Mouse (Mus musculus) adrenal gland, adult 2 months (tissue): ENCODE results near the gene 4921504E06Rik. TPM values are rescaled to one million over a fixed set of nuclear protein-coding genes. Genes with fewer than 3 reads are reported as not detected.

ENCODE experiments used
- DNase-seq: peaks from one replicate; pipeline ENCODE4 v3.0.0; 2021
- long read RNA-seq: library from polyadenylated mRNA; stranded (forward); transcript quantifications from one replicate; pipeline ENCODE4 v2.0.0, GENCODE M21; 2021
- polyA plus RNA-seq: library from polyadenylated mRNA; depleted of rRNA; stranded (reverse); fragments of >200 nt; gene quantifications from 2 replicates; pipeline ENCODE4 v1.2.3, GENCODE M21; 2012; rRNA removed
- total RNA-seq, 2 experiments: library from RNA; stranded (reverse); gene quantifications; 2 replicates each; pipeline ENCODE4 v1.2.3; 2021

The 4921504E06Rik gene
- not detected for total RNA-seq
- polyA plus RNA-seq = not detected in 2 replicates
- long read RNA-seq = 0 reads

DNA sequence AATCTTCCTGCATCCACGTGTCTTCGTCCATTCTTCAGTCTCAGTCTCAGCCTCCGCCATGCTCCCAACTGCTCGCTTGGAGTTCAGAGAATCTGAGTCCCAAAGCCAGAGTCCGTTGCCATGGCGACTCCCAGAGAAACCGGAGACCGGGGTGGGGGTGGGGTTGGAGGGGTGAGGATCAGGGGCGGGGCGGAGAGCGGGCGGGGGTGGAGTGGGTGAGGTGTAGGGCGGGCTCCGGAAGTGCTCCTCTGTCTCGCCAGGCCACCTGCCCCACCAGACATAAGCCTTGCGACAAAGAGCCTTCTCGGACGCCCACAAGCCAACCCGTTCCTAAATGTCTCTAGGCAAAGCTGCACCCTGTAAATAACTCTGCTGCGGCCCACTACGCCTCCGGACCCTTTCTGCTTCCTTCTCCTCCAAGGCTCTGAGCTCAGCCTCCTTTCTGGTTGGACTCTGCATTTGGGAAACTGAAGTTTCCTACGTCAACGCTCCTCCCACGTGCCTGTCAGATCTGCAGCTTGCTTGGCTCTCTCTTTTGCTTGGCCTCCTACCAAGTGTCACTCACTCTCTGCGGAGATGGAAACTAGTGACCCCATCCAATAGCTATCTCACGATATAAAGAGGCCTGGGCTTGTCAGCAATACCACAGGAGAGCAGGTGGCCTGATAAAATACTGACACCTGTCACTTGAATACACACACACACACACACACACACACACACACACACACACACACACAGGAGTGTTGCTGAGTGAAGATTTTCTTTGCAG is at the start of gene 4921504E06Rik:
TSS of gene 4921504E06Rik (minus strand) at position 94 of the 772 bp plus-strand sequence.
- DNase-seq = peak; percentile 73

DNA sequence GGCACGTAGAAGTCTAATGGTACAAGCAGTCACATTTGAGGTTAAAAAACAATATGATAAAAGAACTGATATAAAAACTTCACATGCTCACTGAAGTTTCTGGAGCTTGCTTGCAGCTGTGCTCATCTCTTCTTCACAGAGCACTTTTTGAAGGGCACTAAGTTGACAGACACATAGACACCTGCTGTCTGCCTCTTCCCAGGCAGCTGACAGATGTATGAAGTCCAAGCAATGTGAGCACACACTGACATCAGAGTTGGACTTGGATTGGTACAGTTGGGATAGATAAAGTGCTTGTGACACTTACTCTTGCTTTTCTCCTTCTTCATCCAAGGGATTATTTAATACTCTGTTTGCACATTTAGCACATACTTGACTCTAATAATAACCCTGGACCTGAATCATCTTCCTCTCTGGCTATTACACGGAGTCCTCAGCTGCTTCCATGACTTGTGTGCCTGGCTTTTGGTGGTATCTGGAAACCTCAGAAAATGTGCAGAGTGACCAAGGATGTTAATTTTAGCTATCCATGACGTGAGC is 47.7 kb upstream of the 4921504E06Rik start:
- no peak for DNase-seq

DNA sequence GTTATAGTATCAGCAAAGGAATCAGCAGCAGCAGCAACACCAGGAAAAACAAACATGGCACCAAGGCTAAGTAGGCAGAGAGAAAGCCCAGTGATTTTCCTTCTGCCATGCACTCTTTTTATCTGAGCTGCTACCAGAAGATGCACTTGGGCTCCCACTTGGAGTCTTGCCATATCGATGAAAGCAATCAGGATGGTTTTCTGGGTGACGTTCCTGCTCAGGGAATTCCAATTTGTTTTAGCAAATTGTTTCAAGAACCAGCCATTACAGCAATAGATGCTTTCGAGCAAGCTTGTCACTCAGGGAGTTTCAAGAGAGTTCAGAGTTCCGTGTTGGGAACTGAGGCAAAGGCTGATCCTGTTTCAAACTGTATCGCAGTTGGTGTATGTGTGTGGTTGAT is 47.1 kb upstream of the 4921504E06Rik start:
- DNase-seq = no peak

DNA sequence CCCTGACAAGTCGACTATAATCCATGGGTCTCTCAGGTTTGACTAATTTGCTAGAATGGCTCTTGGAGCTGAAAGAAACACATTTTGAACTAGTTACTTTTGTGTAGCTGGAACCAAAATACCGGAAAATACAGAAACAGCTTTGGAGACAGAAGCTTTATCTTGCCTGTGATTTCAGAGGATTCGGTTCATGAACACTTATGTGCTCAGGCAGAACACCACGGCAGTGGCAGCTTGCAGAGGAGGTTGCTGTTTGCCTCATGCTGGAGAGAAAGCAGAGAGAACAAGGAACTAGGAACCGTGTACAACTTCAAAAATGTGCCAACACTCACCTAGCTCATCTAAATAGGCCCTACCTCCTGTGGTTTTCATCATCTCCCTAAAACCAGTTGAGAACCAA is 46.1 kb upstream of the 4921504E06Rik start:
- no peak for DNase-seq

DNA sequence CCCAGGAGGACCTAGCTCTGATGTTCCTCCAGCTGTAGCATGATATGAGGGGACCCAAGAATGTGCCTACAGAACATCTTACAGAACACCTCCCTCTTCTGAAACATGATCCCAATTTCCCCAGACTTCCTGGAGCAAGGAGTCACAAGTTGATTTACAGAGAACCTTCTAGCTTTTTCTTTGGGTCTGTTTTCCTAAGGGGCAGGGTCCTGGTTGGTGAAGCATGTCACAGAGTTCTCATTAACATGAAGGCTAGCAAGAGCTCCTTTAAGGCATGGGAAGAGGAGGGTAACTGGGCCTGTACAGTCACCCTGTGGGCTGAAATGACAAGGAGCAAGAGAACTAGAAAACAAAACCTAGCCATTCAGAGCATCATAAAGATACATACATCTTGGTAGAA is 43.3 kb upstream of the 4921504E06Rik start:
- DNase-seq = no peak

DNA sequence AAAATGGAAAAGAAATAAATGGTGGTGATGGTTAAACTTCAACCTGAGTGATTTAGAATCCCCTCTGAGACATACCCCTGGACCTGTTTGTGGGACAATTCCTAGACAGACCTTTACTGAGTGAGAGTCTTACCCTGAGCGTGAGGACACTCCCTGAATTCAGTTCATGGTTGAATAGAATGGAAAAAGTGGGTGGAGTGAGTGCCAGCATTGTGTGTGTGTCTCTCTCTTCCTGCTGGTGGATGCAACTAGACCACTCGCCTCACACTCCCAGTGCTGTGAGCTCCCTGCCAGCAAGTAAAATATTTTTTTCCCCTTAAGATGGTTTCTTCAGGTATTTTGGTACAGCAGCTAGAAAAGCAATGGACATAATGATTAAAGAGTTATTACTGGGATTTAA is 42.7 kb upstream of the 4921504E06Rik start:
- no peak for DNase-seq

DNA sequence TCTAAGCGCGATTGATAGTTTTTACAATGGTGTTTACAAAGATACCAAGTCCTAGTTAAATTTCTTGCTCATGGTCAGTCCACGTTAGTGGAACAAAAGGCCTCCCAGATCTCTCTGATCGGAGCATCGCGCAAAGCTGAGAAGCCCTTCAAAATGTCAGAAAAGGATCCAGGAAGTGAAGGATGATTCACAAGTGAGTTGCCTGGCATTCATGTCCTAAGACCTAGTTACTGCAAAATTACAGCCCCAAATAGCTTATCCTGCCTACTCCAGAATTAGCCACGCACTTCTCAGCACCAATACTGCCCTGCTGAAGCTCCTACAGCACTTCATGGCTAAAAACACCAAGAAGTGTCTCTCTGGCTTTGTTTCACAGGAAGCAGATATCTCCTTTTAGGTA is 41.1 kb upstream of the 4921504E06Rik start:
- no peak for DNase-seq

DNA sequence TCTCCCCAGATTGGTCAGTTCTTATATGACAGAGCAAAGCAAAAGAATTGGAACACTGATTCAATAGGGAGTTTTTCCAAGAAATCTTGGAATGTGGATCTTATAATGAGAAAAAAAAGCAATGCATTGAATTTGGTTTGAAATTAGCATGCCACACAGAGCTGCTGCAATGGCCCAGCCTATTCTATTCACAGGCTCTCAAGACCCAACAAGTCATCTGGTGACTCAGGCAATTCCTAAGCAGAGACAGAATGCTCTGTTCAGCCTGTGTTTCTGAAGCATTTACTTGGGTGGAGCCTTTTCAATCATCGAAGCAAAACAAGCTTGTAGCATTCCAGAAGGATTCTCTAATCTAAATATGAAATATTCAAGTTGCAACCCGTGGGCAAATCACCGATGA is 26.1 kb upstream of the 4921504E06Rik start:
- DNase-seq = no peak

DNA sequence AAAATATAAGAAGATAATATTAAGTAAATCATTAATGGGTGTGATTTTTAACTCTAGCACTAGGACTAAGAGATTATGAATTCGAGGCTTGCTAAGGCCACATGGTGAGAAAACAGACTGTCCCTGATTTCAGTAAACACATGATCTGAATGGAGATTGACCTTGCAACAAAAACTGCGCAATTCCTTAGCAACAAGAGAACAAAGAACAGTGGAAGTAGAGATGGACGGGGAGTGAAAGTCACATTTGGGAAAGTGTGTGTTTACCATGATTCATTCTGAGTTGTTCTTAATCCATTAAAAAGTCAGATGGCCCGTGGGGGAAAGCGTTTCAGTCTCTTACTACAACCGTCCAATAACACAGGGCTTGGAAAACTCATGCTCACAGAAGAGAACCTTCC is 25.5 kb upstream of the 4921504E06Rik start:
- no peak for DNase-seq

DNA sequence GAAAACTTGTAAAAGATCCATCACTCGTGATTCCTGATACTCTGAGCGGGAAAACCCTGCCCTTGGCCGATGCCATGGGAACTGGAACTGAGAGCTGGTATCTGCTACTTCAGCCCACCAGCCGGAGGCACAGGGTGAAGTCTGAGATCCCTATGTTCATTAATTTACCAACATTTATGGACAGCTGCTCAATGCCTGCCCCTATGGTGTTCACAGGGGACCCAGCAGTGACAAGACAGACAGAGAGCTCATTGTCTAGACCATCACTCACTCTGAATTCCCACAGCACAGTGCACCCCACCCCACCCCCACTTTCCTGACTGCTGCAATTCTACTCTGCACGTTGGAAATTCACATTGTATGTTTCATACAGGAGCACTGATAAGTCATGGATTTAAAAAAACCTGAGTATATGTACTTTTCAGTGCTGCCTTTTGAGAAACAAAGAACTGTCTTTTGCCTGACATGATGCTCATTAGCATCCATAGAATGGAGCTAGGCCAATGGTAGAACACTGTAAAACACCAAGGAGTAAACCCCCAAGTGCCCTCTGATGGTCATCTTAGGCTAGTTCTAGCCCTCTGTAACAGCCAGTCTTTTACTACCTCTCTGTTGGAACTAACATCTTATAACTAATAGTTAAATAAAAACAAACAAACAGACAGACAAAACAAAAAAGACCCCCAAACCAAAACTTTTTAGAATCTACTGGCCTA is 8.6 kb upstream of the 4921504E06Rik start:
- no peak for DNase-seq

DNA sequence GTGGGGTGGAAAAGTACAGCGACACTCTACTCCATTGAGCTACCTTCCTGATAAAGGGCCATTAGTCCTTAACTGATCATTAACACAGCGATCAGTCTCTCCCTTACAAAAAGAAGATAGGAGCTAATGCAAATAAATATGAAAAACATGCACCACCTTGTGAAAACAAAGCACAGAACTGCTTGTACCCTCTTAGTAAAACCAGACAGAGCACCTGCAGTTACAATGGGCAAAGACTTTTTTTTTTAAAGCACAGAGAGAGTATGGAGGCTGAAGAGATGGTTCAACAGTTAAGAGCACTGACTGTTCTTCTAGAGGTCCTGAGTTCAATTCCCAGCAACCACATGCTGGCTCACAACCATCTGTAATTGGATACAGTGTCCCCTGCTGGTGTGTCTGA is 6.9 kb upstream of the 4921504E06Rik start:
- no peak for DNase-seq

DNA sequence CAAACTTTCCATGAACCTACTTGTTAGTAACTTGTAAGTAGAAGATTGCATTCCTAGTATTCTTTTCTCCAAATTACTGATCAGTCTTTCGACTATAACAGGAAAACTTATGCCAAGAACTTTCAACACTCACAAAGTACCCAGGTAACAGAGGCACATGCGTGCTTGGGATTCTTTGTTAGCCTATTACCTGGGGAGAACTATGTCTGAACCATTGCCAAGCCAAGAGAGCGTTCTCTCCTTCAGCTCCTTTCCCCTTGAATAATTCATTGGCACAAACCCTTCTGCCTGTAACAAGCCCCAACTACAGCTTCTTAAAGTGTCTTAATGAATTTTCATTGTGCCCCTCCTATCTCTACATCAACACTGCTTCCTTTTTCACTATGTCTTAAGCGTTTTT is 6.4 kb upstream of the 4921504E06Rik start:
- no peak for DNase-seq

DNA sequence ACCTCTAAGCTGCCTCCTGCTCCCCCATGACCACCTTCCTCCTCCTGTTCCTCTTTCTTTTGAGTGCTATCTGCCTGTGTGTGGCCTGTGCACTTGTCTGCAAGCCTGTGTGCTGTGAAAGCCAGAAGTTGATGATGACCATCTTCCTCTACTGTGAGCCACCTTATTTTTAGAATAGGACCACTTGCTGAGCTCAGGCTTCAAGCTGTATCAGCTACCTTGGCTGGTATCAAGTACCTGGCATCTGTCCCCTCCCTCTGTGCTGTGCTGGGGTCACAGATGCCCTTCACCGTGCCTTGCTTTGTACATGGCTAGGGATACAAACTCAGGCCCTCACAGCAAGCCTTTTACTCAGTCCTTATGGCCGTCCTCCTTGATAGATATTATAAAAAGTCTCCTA is 2.3 kb downstream of the 4921504E06Rik start:
- DNase-seq = no peak

DNA sequence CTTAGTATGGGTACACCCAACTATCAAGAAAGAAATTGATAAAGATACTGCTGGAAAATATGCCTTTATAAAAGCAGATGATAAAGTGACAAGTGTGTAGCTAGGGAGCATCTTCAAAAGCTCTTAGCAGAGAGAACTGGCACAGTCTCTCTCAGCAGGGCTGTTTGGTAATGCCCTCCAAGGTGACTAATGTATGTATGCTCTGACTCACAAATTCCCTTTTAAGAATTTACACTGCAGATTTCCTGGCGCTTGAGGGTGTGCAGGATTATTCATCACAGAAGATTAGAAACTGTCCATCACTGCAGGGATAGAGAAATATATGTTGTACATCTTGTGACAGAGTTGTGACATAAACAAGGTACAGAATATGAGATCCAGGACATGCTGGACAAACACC is 12.8 kb downstream of the 4921504E06Rik start:
- no peak for DNase-seq

DNA sequence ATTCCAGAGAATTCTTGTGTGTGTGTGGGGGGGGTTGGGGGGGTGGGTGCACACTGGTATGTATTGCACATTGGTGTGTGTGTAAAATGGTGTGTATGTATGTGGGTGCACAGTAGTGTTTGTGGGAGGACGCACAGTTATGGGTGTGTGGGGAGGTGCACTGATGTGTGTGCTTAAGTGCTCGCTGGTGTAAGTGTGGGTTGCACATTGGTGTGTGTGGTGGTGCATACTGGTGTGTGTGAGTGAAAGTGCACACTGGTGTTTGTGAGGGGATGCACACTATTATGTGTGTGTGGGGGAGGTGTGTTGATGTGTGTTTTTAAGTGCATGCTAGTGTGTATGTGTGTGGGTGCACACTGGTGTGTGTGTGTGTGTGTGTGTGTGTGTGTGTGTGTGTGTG is 24.3 kb downstream of the 4921504E06Rik start:
- no peak for DNase-seq

DNA sequence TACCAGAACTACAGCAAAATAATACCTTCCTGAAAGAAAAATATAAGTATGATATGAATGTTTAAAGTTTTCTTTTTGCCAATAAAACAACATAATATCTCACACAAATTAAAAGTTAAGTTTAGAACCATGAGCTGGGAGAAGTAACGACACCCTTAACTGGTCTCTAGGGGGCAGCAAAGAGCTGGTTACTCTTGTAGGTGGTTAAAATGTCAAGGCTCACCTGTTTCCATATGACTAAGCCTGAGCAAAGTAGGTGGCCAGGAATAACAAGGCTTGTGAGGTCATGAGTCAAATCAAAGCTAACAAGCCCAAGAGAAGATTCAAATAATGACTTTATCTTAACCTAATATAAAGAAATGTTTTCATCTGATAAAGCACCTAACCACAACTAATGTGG is 24.9 kb downstream of the 4921504E06Rik start:
- DNase-seq = peak; percentile 54

DNA sequence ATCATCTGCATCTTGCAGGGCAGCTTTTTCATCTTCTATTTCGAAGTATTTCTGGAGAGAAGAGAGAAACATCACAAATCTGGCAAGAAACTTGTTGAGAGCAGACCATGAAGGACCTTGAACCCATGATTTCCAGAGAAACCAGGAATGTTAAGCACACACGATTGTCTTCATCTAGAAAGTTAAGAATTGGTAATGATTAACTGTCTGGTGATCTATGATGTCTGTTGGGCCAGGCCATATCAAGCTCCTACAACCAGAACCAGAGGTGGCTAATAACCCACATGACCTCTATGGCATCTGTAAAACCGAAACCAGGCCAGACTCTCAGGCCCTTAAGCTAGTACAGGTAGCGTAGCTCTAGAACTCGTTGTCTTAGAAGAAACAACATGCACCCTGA is 29.6 kb downstream of the 4921504E06Rik start:
- DNase-seq = no peak

DNA sequence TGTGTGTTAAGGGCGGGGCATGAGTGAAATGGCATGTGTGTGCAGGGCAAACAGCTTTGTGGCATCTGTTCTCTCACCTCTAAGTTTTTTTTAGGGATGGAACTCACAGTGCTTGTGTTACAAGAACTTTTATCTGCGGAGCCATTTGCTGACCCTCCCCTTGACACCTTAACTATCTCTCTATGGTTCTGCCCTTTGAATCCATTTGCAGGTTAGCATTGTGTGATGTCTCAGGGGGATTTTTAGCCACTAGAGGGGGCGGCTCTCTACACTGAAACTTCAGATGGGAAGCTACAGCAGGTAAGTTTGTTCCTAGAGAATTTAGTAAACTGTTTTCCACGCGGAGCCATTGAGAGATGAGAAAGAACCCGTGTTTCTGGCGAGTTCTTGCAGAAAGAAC is 32.1 kb downstream of the 4921504E06Rik start:
- no peak for DNase-seq

DNA sequence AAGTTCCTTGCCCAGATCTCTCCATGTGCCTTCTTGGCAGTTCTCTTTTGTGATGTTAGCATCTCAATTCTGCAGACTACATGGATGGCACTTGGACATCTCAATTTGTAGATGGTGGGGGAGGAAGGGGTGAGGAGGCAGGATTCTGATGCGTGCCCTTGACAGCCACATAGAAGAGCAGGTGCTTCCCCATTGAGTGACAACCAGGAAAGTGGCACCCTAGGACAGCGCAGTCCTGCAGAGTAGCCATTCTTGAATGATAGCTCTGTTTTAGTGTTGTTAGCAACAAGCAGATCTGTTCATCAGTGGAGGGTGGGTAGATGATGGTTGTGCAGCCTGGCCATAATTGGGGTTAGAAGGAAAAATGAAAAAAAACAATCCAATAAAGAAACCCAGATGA is 33.1 kb downstream of the 4921504E06Rik start:
- DNase-seq = no peak

DNA sequence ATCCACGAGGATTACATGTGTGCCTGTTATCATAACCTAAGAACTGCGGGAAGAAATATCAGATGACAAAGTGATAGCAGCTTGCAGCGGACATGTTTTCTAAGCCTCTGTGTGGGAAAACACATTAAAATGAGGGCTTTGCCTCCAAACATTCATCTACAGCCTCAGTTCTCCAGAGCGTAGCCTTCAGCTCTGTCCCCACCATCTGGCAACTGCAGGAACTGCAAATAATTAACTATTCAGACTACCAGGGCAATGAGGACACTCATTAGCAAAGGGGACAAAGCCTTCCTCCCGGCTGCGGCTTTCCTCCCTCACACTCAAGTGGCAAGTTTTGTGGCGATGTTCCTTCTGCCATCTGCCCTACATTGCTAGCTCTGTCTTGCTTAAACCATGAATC is 33.9 kb downstream of the 4921504E06Rik start:
- peak; percentile 44 for DNase-seq

DNA sequence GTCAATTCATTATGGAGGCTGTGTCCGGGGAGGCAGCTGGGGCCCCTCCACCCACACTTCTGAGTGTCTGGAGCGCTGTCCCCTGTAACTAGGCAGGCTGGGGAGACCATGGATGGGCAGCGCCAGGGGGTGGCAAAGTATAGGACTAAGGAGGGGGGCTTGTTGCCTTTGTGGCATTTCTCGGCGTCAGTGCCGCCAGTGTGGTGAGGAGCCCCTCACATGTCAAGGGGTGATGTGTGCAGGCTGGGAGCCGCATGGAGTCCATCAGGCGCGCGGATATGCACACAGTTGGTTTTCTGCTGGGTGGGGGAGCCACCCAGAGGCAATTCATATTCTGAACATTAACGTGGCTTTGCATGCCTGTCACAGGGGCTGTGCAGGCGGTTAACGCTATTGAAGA is 35.8 kb downstream of the 4921504E06Rik start:
- DNase-seq = no peak

DNA sequence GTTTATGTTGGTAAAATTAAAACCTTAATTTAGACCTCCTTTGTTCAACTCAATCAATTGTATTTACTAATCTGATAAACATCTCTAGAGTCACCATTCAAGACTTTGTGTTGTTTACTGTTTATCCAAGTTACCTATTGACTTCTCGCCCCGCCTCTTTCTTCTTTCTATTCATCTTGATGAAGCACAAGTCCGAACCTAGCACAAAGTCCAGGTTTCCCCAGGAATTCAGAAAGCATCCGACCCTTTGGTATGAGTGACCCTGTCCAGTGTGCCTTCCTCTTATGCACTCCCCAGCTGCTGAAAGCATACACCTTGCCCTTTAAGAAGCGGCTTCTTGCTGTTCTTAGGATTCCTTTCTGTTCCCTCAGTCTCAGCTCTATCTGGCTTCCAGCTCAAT is 41.3 kb downstream of the 4921504E06Rik start:
- DNase-seq = no peak

DNA sequence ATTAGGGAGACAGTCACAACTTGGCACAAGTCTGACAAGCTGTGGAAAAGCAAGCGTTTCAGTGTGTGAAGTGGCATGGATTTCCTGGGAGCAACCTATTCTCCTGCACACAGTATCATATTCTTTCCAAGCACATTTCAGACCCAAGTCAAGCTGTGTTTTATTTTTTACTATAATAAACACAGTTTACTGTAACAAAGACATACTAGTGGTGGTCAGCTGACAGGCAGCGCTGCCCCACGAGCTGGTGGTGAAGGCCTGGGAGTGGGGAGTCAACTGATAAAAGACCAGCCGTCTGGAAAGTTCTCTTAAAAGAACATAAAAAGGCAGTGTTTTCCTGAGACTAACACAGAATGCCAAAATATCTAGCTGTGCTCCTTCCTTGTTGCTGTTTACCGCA is 42.7 kb downstream of the 4921504E06Rik start:
- no peak for DNase-seq
